Mouse (Mus musculus) forelimb bud, embryonic 11.5 days (tissue): Measurements from ENCODE around the gene Farp1.
"Not testable (repeated sequence)": the region's sequence is repeated elsewhere in the genome, so short reads cannot be mapped to it uniquely, and the experiment has no call there.

ENCODE experiments used
- DNase-seq: peaks from one replicate; pipeline ENCODE4 v3.0.0-alpha.2; 2012; ENCODE audit warnings: low read depth, low spot score

Gene Farp1

DNA sequence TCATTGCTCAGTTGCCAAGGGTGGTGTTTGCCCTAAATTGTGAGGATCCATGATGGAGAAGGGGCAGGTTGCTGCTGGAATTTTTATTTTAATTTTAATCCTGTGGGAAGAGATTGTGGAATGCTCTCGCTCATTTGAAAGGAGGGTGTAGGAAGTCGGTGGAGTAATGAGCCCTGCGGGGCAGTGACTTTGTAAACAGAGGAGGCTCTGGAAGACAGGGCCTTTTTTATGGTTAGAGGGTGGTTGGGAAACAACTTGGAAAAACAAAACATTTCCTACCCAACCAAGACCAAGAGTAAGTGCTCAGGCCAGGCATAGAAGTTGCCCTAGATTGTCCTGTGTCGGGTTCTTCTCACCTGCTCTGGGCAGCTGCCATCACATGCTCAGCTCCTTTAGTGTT, 146.8 kb downstream of the Farp1 start:
- DNase-seq, result no peak

DNA sequence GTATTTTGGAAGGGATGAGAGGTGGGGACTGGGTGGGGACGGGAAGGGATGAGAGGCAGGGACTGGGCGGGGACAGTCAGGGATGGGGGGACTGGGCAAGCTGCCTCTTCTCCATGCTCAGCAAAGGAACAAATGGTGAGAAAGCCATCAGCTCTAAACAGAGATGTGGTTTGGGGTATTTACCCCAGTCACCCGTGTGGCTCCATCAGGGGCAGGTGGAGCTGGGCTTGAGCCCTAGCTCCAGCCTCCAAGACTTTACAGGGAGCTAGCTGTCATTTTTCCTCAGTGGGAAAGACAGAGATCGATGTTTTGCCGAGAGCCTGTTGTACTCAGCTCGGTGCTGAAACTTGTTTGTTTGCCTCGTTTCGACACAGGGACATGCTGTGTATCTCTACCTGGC, 148.0 kb downstream of the Farp1 start:
- no peak for DNase-seq

- DNase-seq, result no peak
Observed at GRCm38 (mm10) chr14:121183414-121184130, 148.6 kb downstream of the Farp1 start.

DNA sequence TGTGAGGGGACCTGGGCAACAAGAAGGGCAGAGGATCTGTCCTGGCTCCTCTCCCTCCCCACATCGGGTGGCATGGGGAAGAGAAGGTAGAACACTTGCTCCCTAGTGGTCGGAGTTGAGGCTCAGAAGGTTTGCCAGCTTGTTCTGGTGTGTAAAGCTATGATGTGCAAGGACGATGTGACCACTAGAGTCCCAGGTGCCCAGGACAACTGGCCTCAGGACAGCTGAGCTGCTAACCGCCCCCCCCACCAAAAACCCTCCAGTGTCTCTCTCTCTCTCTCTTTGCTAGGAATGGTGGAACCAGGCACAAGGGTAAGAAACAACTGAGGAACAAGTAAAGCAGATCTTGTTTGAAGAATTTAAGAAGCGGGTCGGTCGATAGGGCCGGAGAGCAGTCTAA, 149.4 kb downstream of the Farp1 start:
- DNase-seq, result no peak

- DNase-seq, result no peak
Observed at GRCm38 (mm10) chr14:121186402-121186894, 151.4 kb downstream of the Farp1 start.

GRCm38 (mm10) chr14:121189840-121190239, 154.8 kb downstream of the Farp1 start:
- DNase-seq, result not testable (repeated sequence)

- no peak for DNase-seq
Observed at GRCm38 (mm10) chr14:121190386-121190785, 155.4 kb downstream of the Farp1 start.

DNA sequence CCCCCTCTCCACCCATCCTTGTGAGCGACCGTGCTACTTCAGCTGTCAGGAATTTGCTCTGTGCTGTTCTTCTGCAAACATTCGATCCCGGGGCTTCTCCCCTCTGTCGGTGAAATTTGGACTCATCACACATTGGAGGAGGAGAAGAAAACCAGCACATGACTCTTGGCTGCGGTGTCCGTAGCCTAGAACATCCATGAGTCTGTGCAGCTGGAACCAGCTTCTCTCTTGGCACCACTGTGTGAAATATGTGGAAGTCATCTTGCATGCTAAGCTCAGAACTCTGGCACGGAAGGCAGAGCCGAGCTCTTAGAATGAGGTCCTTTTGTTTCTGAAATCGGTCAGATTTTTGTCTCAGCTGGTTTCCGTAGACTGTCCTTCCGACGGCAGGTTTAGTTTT, 156.7 kb downstream of the Farp1 start:
- no peak for DNase-seq

GRCm38 (mm10) chr14:121192394-121192793, 157.4 kb downstream of the Farp1 start:
- no peak for DNase-seq

DNA sequence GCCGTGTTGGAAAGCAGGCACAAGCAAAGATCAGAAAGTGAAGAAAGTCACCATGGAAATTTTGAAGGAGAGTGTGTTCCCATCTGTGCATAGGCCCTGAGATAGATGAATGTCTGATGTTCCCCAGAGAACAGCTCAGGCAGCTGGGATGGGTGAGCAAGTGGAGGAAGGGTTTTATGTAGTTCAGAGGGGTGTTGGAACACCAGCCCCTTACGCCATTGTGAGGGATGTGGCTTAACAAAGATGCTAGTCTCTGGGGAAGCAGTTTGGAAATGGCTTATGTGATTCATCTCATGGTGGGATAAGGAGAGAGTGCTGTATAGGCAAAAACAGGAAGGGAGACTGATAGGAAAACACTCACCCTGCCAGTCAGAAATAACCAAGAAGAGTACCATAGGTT, 159.0 kb downstream of the Farp1 start:
- DNase-seq, result no peak

- DNase-seq, result peak; percentile 78
Observed at GRCm38 (mm10) chr14:121198915-121199572, 164.0 kb downstream of the Farp1 start.

GRCm38 (mm10) chr14:121199789-121200188, 164.8 kb downstream of the Farp1 start:
- DNase-seq, result no peak

GRCm38 (mm10) chr14:121200353-121200752, 165.4 kb downstream of the Farp1 start:
- no peak for DNase-seq

- no peak for DNase-seq
Observed at GRCm38 (mm10) chr14:121201178-121201577, 166.2 kb downstream of the Farp1 start.

- peak; percentile 12 for DNase-seq
Observed at GRCm38 (mm10) chr14:121205459-121205858, 170.5 kb downstream of the Farp1 start.

DNA sequence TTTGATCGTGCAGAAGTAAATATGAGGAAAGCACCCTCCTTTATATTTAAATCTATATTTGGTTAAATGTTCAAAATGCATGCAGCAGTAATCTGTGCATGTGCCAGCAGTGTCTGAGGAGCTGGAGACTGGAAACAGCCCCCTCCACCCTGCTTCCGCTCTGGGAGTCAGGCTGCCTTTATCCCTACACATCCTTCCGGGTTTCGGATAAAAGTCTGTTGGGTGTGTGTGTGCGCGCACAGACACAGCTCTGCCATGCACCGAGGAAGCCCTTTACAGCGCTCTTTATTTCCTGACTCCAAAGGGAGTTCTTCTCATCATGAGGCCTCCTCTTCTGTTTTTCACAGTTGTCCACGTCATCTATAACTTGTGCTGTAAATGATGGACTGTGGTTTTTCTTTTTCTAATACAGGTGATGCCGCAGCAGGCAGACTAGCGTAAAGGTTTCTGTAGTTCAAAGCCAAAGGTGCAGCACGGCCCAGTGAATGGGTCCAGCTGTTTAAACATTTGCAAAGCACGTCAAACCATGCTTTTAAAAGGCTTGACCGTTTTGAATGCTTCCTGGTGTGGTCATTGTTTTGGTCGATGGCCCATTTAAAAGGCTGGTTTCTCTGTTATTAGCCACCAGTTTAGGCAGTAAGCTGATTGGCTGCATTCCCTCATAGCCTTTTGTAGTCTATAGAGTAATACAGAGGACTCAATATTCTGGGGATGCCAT, 172.6 kb downstream of the Farp1 start:
- no peak for DNase-seq

DNA sequence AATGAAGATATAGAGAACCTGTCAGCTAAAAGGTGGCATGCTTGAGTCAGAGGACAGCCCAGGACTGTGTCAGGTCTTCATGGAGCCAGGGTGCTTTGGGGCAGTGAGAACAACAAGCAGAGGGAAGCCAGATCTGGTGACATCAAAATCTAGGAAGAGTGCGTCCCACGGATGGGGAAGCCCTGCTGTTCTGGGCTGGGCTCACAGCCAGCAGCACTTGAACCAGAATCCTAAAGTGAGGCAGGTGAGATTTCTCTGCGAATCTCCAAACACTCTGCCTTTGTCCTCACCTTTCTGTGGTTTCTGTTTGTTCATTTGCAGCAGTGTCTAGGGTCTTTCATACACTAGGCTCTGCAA, 173.1 kb downstream of the Farp1 start:
- no peak for DNase-seq

GRCm38 (mm10) chr14:121210318-121210717, 175.3 kb downstream of the Farp1 start:
- no peak for DNase-seq

- no peak for DNase-seq
Observed at GRCm38 (mm10) chr14:121213650-121214049, 178.7 kb downstream of the Farp1 start.

- no peak for DNase-seq
Observed at GRCm38 (mm10) chr14:121214636-121215257, 179.7 kb downstream of the Farp1 start.

- no peak for DNase-seq
Observed at GRCm38 (mm10) chr14:121215817-121216216, 180.8 kb downstream of the Farp1 start.

DNA sequence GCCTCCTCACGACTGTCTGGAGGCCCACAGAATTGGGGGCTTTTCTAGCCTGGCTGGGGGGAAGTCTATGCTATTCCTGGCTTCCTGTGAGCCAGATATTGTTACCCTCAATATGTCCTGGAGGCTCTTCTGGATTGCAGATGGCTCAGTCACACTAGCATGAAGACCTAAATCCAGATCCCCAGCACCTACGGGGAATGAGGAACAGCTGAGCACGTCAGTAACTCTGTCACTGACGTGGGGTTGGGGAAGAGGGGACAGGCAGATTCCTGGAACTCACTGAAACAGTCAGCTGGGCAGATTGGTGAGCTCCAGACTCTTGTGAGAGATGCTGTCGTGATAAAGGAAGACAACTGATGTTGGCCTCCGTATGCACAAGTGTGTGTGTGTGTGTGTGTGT, 181.7 kb downstream of the Farp1 start:
- no peak for DNase-seq
